Mouse (Mus musculus) telencephalon, adult 2 months (tissue): ENCODE data around the gene Kat2b.
"Not testable (repeated sequence)": the region's sequence is repeated elsewhere in the genome, so short reads cannot be mapped to it uniquely, and the experiment has no call there.

Experiments
- DNase-seq: peaks from one replicate; pipeline ENCODE4 v3.0.0-alpha.2; 2011; ENCODE audit warnings: low read depth, low spot score

The Kat2b gene

DNA sequence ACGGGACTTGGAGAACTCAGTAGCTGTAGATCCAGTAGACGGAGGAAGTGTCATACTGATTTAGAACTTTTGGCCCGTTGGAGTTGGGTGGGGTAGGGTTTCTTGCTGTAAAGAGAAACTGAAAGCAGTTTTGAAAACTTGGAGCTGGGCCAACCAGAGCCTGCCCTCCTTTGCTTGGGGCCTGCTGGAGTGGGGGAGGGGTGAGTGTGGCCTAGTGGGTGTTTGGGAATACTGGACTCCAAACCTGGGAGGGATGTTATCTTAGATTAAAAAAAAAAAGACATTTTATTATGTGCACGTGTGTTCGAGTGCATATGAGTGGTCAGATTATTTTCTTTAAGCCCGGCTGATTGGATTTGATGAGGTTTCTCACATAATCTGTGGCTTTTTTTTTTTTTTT, 3.2 kb downstream of the Kat2b start:
- DNase-seq, result no peak

- DNase-seq, result no peak
Measured at GRCm38 (mm10) chr17:53570361-53570875, 3.8 kb downstream of the Kat2b start.

- not testable (repeated sequence) for DNase-seq
Measured at GRCm38 (mm10) chr17:53570932-53571331, 4.3 kb downstream of the Kat2b start.

DNA sequence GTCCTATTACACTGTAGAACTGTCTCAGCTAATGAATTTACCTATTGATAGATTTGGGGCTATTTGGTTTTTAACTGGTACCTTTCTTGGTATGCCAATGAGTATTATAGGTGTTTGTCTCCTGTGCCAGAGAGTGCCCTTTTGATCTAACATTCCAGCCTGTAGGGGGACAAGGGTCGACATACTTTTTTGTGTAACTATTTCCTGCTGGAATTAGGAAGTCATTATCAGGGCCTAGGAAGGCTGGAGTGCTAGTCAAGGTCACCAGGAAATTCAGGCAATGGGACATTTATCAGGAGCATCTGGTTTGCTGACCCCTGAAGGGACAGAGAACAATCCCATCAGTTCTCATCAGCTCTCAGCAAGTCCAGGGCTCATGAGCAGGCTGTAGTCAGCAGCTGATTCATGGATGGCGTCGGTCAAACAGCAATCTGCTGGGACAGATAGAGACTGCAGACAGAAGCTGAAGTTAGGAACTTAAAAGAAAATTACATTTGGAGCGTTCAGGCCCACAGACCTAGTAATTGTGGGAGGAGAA, 6.4 kb downstream of the Kat2b start:
- DNase-seq, result no peak

- DNase-seq, result no peak
Measured at GRCm38 (mm10) chr17:53577151-53577550, 10.5 kb downstream of the Kat2b start.

DNA sequence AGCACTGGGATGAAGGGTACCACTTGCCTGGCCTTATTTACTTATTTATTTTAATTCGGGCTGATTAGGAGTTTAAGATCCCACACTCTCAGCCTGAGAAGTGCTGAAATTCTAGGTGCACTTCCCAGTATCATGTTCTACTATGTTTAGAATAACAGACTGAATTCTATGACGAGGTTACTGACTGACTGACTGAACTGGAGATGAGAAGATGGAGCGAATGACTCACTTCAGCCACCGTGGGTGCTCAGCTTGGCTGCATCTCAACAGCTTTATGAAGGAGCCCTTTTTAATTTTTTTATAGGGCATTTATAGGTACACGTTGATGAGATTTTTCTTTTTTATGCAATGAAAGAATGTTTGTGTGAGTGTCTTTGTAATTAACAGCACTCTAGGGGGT, 11.1 kb downstream of the Kat2b start:
- DNase-seq, result no peak

DNA sequence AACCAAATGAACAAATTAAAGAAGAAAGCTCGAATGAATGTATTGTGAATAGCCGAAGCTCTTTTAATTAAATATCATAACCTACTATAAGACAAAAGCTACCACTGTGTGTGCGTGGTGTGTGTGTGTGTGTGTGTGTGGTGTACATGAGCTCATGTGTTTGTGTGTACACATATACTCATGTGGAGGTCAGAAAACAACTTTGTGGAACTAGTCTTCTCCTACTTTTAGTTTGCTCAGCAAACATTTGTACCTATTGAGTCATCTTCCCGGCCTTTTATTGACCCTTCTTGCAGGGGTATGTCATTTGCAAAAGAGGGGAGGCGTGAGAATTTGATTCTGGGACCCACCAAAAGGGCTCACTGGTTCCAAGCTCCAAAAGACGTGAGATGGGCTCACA, 11.6 kb downstream of the Kat2b start:
- no peak for DNase-seq

DNA sequence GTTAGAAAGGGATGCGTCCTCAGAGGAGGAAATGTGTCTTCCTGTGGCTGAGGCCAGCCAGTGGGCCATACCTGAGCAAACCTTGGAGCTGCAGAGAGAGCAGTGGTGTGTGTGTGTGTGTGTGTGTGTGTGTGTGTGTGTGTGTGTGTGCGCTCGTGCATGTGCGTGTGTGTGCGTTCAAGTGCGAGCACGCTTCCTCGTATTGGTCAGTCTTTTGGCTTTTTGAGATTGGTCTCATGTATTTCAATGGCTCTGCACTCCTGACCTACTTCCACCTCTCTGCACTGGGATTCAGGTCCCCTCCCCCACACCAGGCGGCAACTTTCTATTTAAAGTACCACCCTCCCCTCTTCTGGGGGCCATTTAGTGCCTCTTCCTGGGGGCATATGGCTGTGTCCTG, 12.1 kb downstream of the Kat2b start:
- no peak for DNase-seq

- DNase-seq, result no peak
Measured at GRCm38 (mm10) chr17:53579612-53580011, 13.0 kb downstream of the Kat2b start.

GRCm38 (mm10) chr17:53580237-53580636, 13.6 kb downstream of the Kat2b start:
- DNase-seq, result no peak

DNA sequence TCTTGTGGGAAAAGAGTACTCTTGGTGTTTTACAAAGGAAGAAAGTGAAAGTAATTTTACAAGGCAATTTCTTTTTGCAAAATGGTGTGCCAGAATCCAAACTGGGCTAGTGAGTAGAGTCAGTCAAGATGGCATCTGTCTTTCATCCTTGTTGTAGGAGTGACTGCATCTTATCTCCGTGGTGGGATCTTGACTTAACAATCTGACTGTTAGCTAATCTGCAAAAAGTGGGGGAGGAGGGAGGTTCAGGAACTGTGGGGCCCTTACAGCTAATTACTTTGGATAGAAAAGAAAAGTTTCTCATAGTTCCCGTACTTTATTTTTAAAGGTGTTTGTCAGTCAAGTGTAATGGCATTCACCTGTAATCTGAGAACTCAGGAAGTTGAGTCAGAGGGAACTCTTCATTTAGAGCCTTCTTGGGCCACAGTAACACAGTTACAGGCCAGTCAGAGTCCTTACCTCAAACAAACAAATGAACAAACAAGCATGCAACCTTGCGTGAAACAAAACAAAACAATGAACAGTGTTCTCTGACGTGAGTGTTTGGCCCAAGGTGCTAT, 15.4 kb downstream of the Kat2b start:
- DNase-seq, result no peak

GRCm38 (mm10) chr17:53582805-53583204, 16.1 kb downstream of the Kat2b start:
- no peak for DNase-seq

GRCm38 (mm10) chr17:53583846-53584579, 17.4 kb downstream of the Kat2b start:
- DNase-seq, result no peak

GRCm38 (mm10) chr17:53587074-53587851, 20.6 kb downstream of the Kat2b start:
- peak; percentile 94 for DNase-seq

DNA sequence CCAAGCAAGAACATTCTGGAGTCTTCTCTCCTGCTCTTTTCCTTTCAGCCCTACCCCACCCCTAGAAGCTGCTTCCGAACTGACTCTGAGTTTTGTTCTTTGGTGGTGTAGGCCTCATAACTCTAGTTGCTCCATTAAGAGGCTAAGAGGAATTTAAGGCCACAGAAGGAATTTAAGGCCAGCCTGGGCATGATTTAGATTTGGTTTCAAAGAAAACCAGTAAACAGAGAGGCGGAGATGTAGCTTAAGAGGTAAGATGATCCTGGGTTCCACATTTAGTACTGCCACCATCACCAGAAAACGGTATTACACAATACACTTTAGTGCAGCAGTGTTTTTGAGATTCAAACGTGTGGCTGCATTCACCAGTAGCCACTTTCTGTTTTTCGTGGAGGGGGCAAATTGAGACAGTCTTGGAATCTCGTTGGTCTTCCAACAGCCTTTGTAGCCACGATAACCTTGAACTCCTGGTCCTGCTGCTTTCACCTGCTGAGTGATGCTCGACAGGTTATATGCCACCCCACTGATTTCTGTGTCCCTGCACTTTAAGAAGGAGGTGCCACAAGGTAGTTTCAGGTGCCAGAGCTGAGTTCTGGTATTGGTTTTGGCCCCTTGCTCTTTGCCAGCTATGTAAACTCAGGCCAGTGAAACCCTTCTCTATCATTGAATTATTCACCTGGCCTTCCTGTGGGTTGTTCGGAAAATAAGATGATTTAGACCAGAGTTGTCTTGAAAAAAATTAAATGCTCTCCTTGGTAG, 21.6 kb downstream of the Kat2b start:
- no peak for DNase-seq

DNA sequence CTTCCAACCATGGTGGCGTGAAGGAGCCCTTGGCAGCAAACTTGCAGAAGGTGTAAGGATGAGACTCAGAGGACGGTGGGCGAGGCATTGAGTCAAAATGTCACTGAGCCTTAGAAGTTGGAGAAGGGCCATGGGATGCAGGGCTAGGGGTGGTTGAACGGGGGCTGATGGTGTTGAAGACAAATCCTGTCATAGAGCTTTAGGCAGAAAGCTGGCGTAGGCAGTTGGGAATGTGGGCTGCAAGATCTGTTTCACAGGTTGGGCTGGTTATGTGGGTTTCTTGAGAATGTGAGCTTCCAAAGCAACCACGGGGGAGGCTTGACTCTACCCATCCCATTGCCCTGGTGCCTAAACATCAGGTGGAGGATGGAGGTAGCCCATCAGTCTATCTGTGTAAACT, 23.4 kb downstream of the Kat2b start:
- DNase-seq, result peak; percentile 38

DNA sequence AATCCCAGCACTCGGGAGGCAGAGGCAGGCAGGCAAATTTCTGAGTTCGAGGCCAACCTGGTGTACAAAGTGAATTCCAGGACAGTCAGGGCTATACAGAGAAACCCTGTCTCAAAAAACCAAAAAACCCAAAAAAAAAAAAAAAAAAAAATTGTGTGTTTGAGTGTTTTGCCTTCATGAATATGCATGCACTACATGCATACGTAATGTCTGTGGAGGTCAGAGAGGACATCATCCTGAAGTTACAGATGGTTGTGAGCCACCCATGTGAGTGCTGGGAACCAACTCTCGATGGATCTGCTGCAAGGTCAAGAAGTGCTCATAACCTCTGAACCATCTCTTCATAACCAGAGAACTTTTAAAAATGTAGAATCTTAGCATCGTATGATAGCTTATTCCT, 25.2 kb downstream of the Kat2b start:
- no peak for DNase-seq

DNA sequence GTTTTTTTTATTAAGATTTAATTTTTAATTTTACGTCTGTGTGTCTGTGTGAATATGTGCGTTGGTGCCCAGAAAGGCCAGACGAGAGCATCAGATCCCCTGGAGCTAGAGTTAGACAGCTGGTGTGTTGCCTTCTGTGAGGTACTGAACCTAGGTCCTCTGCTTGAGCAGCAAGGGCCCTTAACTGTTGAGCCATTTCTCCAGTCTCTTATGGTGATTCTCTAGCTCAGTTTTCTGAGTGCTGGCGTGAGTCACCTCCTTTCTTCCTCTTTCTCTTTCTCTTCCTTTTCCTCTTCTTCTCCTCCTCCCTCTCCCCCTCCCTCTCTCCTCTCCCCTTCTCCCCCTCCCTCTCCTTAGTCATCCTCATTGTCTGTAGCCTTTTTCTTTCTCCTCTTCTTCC, 27.9 kb downstream of the Kat2b start:
- no peak for DNase-seq

GRCm38 (mm10) chr17:53595527-53595926, 28.9 kb downstream of the Kat2b start:
- DNase-seq, result no peak

DNA sequence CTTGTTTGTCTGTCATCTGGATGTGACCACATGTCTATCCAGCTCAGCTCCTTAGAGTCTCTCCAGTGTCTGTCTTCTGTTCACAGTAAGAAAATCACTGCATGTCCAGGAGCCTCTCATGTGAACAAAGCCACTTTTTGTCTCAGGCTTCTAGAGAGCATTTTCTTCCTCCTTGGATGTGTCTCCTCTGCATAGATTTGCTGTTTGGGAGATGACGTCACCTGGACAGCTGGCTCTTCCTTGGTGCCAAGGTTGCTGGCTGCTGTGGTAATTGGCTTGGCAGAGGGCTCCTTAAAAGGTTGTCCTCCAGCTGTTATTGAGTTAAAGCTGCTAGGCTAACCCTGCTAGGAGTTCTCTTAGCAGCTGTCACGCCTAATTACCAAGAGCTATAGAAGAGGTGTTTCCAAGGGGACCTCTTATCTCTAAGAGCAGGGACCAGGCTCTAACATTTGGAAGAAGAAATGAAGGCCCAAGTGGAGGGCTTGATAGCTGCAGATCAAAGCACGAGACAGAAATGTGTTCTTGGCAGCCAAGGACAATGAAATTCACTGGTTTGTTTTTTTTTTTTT, 29.7 kb downstream of the Kat2b start:
- DNase-seq, result peak; percentile 41
